Mouse (Mus musculus): Measurements from ENCODE around the gene Snapc5. TPM values are rescaled to one million over a fixed set of nuclear protein-coding genes. Genes with fewer than 3 reads are reported as not detected.
A peak's percentile ranks its signal among the peaks of the same experiment; 100 is the strongest.
"Not testable (repeated sequence)": the region's sequence is repeated elsewhere in the genome, so short reads cannot be mapped to it uniquely, and the experiment has no call there.

Gene Snapc5
- polyA plus RNA-seq, 1 experiment from 2014 or later = 29.2 TPM

GRCm38 (mm10) chr9:64172816-64173665, 6.0 kb upstream of the Snapc5 start, which contains the start of the genes Zwilch and Rpl4:
Gene Zwilch (minus strand): TSS chr9:64173104.
Gene Rpl4 (plus strand): TSS chr9:64173375.
- H3K4me1 ChIP-seq (replicated peaks; ENCODE audit: control insufficient read depth, insufficient read depth, low read length) = peaks cover 10% of the 10 kb centered on the region; the same call in 1 of the 2 replicates
- peak within 1 kb of the TSS; percentile 94 for H3K9ac ChIP-seq (ENCODE audit: low read length)
- peak within 1 kb of the TSS; percentile 83 for H3K4me2 ChIP-seq (ENCODE audit: low read length)
- H3K4me3 ChIP-seq (ENCODE audit: low read depth, low read length) = peak within 1 kb of the TSS; percentile 94
- DNase-seq (ENCODE audit: low spot score) (peak; percentile 95), ATAC-seq (replicated peaks; ENCODE audit: low FRiP score, low TSS enrichment, low read depth) (peak; percentile 87)
- under 1% methylated on average over 41 of the region's 42 CpGs for WGBS
- peak within 1 kb of the TSS; percentile 93 for H3K27ac ChIP-seq (ENCODE audit: low read depth)
- H3K27me3 ChIP-seq (replicated peaks; ENCODE audit: control insufficient read depth, insufficient read depth, low read length) = no peaks in the 10 kb centered on the region
- peaks cover 37% of the 10 kb centered on the region for H3K36me3 ChIP-seq (ENCODE audit: control insufficient read depth, insufficient read depth, low read length)
- no peaks in the 10 kb centered on the region for H3K9me3 ChIP-seq (ENCODE audit: control insufficient read depth, low read length)

- peak; percentile 6; the same call in 1 of the 2 replicates for ATAC-seq (replicated peaks; ENCODE audit: low FRiP score, low TSS enrichment, low read depth)
- peak overlapping the region; percentile 83 for H3K4me2 ChIP-seq (ENCODE audit: low read length)
- DNase-seq (ENCODE audit: low spot score) = no peak
- H3K4me3 ChIP-seq (ENCODE audit: low read depth, low read length) = peak overlapping the region; percentile 94
- no peaks in the 10 kb centered on the region for H3K27me3 ChIP-seq (replicated peaks; ENCODE audit: control insufficient read depth, insufficient read depth, low read length)
- no peaks in the 10 kb centered on the region for H3K9me3 ChIP-seq (ENCODE audit: control insufficient read depth, low read length)
- peak overlapping the region; percentile 94 for H3K9ac ChIP-seq (ENCODE audit: low read length)
- peak overlapping the region; percentile 93 for H3K27ac ChIP-seq (ENCODE audit: low read depth)
- peaks cover 10% of the 10 kb centered on the region; the same call in 1 of the 2 replicates for H3K4me1 ChIP-seq (replicated peaks; ENCODE audit: control insufficient read depth, insufficient read depth, low read length)
- H3K36me3 ChIP-seq (ENCODE audit: control insufficient read depth, insufficient read depth, low read length) = peaks cover 44% of the 10 kb centered on the region
- WGBS = under 1% methylated on average over 16 of the region's 16 CpGs
Measured at GRCm38 (mm10) chr9:64173666-64174220, 5.3 kb upstream of the Snapc5 start.

GRCm38 (mm10) chr9:64174341-64174740, 4.7 kb upstream of the Snapc5 start:
- Histone ChIP-seq H3K9ac (ENCODE audit: low read length) (peak overlapping the region; percentile 94), H3K4me3 (ENCODE audit: low read depth, low read length) (peak overlapping the region; percentile 94), H3K27ac (ENCODE audit: low read depth) (no peak overlapping the region), H3K27me3 (replicated peaks; ENCODE audit: control insufficient read depth, insufficient read depth, low read length) (no peaks in the 10 kb centered on the region), H3K36me3 (ENCODE audit: control insufficient read depth, insufficient read depth, low read length) (peaks cover 45% of the 10 kb centered on the region), H3K4me1 (replicated peaks; ENCODE audit: control insufficient read depth, insufficient read depth, low read length) (peaks cover 10% of the 10 kb centered on the region; the same call in 1 of the 2 replicates), H3K4me2 (ENCODE audit: low read length) (peak overlapping the region; percentile 83), H3K9me3 (ENCODE audit: control insufficient read depth, low read length) (no peaks in the 10 kb centered on the region)
- DNase-seq (ENCODE audit: low spot score) (no peak), ATAC-seq (replicated peaks; ENCODE audit: low FRiP score, low TSS enrichment, low read depth) (no peak)

GRCm38 (mm10) chr9:64174766-64175165, 4.3 kb upstream of the Snapc5 start:
- Histone ChIP-seq H3K4me1 (replicated peaks; ENCODE audit: control insufficient read depth, insufficient read depth, low read length) (peaks cover 10% of the 10 kb centered on the region; the same call in 1 of the 2 replicates), H3K27me3 (replicated peaks; ENCODE audit: control insufficient read depth, insufficient read depth, low read length) (no peaks in the 10 kb centered on the region), H3K4me2 (ENCODE audit: low read length) (peak overlapping the region; percentile 83), H3K27ac (ENCODE audit: low read depth) (no peak overlapping the region), H3K9me3 (ENCODE audit: control insufficient read depth, low read length) (no peaks in the 10 kb centered on the region), H3K4me3 (ENCODE audit: low read depth, low read length) (peak overlapping the region; percentile 94), H3K36me3 (ENCODE audit: control insufficient read depth, insufficient read depth, low read length) (peaks cover 45% of the 10 kb centered on the region), H3K9ac (ENCODE audit: low read length) (peak overlapping the region; percentile 94)
- 68% methylated on average over 8 of the region's 8 CpGs for WGBS
- no peak for ATAC-seq (replicated peaks; ENCODE audit: low FRiP score, low TSS enrichment, low read depth)
- no peak for DNase-seq (ENCODE audit: low spot score)

GRCm38 (mm10) chr9:64175378-64175777, 3.7 kb upstream of the Snapc5 start:
- no peak for ATAC-seq (replicated peaks; ENCODE audit: low FRiP score, low TSS enrichment, low read depth)
- Histone ChIP-seq H3K36me3 (ENCODE audit: control insufficient read depth, insufficient read depth, low read length) (peaks cover 48% of the 10 kb centered on the region), H3K9me3 (ENCODE audit: control insufficient read depth, low read length) (no peaks in the 10 kb centered on the region), H3K4me1 (replicated peaks; ENCODE audit: control insufficient read depth, insufficient read depth, low read length) (peaks cover 14% of the 10 kb centered on the region), H3K4me2 (ENCODE audit: low read length) (no peak overlapping the region), H3K27ac (ENCODE audit: low read depth) (no peak overlapping the region), H3K27me3 (replicated peaks; ENCODE audit: control insufficient read depth, insufficient read depth, low read length) (no peaks in the 10 kb centered on the region), H3K9ac (ENCODE audit: low read length) (no peak overlapping the region), H3K4me3 (ENCODE audit: low read depth, low read length) (no peak overlapping the region)
- DNase-seq (ENCODE audit: low spot score) = no peak
- 93% methylated on average over 11 of the region's 11 CpGs for WGBS

- no peaks in the 10 kb centered on the region for H3K27me3 ChIP-seq (replicated peaks; ENCODE audit: control insufficient read depth, insufficient read depth, low read length)
- peaks cover 74% of the 10 kb centered on the region for H3K36me3 ChIP-seq (ENCODE audit: control insufficient read depth, insufficient read depth, low read length)
- no peak overlapping the region for H3K9ac ChIP-seq (ENCODE audit: low read length)
- H3K27ac ChIP-seq (ENCODE audit: low read depth) = peak overlapping the region; percentile 69; the same call in 1 of the 2 replicates
- H3K9me3 ChIP-seq (ENCODE audit: control insufficient read depth, low read length) = no peaks in the 10 kb centered on the region
- ATAC-seq (replicated peaks; ENCODE audit: low FRiP score, low TSS enrichment, low read depth) (peak; percentile 72), DNase-seq (ENCODE audit: low spot score) (no peak)
- peak overlapping the region; percentile 58 for H3K4me2 ChIP-seq (ENCODE audit: low read length)
- H3K4me1 ChIP-seq (replicated peaks; ENCODE audit: control insufficient read depth, insufficient read depth, low read length) = peaks cover 4% of the 10 kb centered on the region
- H3K4me3 ChIP-seq (ENCODE audit: low read depth, low read length) = no peak overlapping the region
- 40% methylated on average over 3 of the region's 3 CpGs for WGBS
Measured at GRCm38 (mm10) chr9:64178610-64178973, 482 bp upstream of the Snapc5 start.

GRCm38 (mm10) chr9:64183295-64183694, 4.2 kb downstream of the Snapc5 start:
- H3K9me3 ChIP-seq (ENCODE audit: control insufficient read depth, low read length); H3K27ac ChIP-seq (ENCODE audit: low read depth); DNase-seq (ENCODE audit: low spot score); H3K9ac ChIP-seq (ENCODE audit: low read length); H3K4me1 ChIP-seq (replicated peaks; ENCODE audit: control insufficient read depth, insufficient read depth, low read length); H3K4me3 ChIP-seq (ENCODE audit: low read depth, low read length); H3K27me3 ChIP-seq (replicated peaks; ENCODE audit: control insufficient read depth, insufficient read depth, low read length); ATAC-seq (replicated peaks; ENCODE audit: low FRiP score, low TSS enrichment, low read depth); H3K4me2 ChIP-seq (ENCODE audit: low read length): not testable (repeated sequence)
- 90% methylated on average over 5 of the region's 5 CpGs for WGBS
- peaks cover 74% of the 10 kb centered on the region for H3K36me3 ChIP-seq (ENCODE audit: control insufficient read depth, insufficient read depth, low read length)

GRCm38 (mm10) chr9:64184166-64184840, 5.2 kb downstream of the Snapc5 start:
- H3K4me2 ChIP-seq (ENCODE audit: low read length) = no peak overlapping the region
- no peaks in the 10 kb centered on the region for H3K27me3 ChIP-seq (replicated peaks; ENCODE audit: control insufficient read depth, insufficient read depth, low read length)
- peaks cover 77% of the 10 kb centered on the region for H3K36me3 ChIP-seq (ENCODE audit: control insufficient read depth, insufficient read depth, low read length)
- H3K4me1 ChIP-seq (replicated peaks; ENCODE audit: control insufficient read depth, insufficient read depth, low read length) = peaks cover 4% of the 10 kb centered on the region; the same call in 1 of the 2 replicates
- H3K9ac ChIP-seq (ENCODE audit: low read length) = no peak overlapping the region
- H3K27ac ChIP-seq (ENCODE audit: low read depth) = no peak overlapping the region
- DNase-seq (ENCODE audit: low spot score) (no peak), ATAC-seq (replicated peaks; ENCODE audit: low FRiP score, low TSS enrichment, low read depth) (no peak)
- H3K4me3 ChIP-seq (ENCODE audit: low read depth, low read length) = no peak overlapping the region
- no peaks in the 10 kb centered on the region for H3K9me3 ChIP-seq (ENCODE audit: control insufficient read depth, low read length)
- 94% methylated on average over 5 of the region's 5 CpGs for WGBS

Data from intestine, embryonic 14.5 days (tissue).